Mouse (Mus musculus) cerebellum, adult 9-11 months (tissue): ENCODE results near the gene Fam173b.
A peak's percentile ranks its signal among the peaks of the same experiment; 100 is the strongest.
"Not testable (repeated sequence)": the region's sequence is repeated elsewhere in the genome, so short reads cannot be mapped to it uniquely, and the experiment has no call there.

Experiments used
- DNase-seq: peaks from one replicate; pipeline ENCODE4 v3.0.0; 2022

Gene Fam173b

DNA sequence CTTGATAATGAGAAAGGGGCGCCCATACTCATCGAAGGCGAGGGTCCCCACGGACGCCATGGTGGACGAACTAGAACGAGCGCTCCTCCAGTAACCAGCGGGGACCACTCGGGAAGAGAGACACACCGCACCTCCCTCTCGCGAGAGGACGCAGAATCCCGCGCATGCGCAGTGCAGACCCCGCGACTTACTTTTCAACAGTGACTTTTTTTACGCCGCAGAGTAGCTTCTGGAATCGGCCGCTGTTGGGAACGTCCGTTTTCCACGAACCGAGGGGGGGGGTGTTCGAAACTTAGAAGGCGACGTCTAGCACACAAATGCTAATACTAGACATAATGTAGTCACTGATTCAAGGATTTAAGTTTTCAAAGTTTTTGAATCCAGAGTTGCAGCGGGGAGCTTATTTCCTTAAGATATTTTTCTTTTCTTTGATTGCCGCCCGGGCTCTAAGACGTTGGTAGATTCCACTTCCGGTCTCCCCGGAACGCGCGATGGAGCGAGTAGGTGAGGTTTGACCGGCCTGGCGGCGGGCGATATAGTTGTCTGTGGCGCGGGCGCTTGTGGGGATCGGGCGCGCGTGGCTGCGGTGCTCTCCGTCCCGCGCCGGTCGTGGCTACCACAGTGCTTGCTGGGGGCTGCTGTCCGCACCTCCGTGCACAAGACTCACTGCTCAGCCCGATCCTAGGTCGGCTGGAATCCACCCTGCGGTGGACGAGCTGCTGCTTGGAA is at the start of gene Fam173b, which contains the start of gene Cct5:
Gene Fam173b (plus strand): TSS at position 207 of the 729 bp plus-strand sequence.
Gene Cct5 (minus strand): TSS at position 159 of the 729 bp plus-strand sequence.
- DNase-seq: peak; percentile 98

DNA sequence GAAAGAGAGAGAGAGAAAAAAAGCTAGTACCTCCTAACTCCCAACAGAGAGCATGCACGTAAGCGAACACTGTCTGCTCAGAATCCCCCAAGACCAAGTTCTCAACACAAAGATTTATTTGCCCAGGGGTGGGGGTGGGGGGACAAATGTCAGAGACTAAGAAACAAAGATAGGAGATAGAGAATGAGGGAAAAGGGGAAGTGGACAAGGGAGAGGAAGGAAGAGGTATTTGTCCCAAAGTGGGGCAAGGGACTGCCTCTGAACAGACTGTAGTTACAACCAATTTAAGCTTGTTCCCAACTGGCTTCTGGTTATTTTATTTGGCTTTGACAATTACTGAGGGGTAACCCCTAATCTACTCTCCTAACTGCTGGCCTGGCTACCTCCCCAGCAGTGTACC is 46.8 kb upstream of the Fam173b start:
- DNase-seq: no peak

DNA sequence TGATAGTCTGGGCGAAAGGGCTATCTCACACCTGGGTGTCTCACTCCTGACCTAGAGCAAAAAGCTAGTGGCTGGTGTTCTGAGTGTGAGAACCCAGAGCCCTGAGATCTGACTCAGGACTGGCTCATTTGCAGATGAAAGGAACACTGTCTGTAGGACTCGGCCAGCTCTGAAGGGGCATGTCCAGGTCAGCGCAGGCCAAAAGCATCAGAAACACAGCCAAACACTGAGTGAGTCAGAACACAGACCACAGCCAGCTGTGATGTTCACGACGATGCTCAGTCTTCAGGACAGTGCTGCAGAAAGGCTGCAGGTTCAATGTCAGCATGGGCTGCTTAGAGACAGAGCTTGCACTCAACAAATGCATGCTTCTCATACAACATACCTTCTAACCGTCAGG is 40.3 kb upstream of the Fam173b start:
- no peak for DNase-seq

DNA sequence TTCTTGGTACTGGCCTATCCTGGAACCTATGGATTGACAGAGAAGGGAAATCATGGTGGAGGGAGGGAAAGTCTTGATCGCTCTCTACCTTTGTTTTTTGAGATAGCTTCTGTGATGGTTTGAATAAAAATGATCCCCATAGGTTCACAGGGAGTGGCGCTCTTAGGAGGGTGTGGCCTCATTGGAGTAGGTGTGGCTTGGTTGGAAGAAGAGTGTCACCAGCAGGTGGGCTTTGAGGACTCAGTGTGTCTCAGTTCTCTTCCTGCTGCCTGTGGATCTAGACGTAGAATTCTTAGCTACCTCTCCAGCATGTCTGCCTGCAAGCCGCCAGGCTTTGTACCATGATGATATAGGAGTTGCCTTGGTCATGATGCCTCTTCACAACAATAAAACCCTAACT is 39.7 kb upstream of the Fam173b start:
- no peak for DNase-seq

DNA sequence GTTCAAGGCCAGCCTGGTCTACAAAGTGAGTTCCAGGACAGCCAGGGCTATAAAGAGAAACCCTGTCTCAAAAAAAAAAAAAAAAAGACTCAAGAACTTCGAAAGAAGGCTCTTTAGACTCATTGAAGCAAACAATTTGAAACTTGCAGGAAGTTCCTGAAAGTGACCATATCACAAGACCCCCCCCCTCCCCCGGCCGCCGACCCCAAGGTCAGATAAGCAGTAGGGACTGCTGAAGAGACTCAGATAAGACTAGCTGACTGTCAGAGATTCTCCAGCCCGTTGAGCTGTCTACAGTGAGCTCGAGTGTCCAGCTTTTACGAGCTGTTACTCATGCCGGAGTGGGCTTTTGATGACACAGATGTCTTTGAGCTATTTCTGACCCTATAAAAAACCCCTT is 38.8 kb upstream of the Fam173b start:
- DNase-seq: no peak

DNA sequence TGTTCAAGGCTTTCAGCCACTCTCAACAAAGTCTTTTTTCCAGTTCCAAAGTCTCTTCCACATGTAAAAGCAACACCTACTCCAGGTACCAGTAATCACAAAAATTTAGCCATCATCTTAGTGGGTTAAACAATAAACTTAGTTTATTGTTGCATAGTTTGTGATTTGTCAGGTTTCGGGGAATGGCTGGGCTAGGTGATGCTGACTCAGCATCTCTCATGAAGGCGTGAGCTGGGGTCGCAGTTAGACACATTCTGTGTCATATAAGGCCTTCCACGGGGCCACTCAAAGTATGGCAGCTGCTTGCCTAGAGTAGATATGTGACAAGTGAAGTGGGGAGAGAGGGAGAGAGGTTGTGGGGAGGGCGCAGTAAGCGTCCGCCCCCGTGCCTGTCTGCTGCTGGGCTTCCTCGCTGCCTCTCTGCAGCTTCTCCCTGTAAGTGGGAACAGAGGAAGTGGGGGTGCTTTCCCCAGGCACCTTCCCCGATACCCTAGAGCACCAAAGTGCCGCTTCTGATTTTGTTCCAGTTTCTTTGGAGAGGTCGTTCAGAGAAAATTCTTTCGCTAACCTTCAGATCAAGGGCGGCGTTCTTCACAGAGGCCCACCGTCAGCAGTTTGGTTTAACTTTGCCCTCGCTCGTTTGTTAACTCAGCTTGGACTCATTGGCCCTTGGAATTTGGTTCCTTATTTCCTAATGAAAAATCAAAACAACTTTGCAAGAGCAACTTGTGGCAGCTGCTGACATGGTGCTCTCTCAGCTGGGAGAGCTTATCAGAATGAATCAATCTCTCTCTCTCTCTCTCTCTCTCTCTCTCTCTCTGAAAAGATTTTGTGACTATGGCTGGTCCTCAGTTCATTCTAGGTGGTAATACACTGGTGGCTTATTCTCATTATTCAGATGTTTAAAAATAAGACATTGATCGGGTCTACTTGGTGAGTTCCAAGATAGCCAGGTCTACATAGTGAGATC is 37.8 kb upstream of the Fam173b start:
- no peak for DNase-seq

DNA sequence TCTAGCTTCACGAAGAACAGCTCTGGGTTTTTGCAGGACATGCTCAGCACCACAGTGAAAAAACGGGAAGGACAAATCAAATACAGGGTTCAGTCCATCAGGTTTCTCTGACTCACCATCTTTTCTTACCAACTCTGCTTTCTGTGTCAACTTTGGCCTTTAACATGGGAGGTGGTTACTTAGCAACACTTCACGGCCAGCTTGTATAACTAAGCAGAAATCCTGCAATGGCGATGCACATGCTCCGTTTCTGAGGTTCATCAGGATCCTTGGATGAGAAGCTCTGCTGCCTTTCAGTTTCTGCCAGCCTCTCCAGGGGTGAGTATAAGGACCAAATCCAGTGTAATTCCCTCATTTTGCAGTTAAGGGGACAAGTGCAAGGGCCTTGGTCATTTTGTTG is 36.5 kb upstream of the Fam173b start, which contains the start of gene Cmbl:
Gene Cmbl (plus strand): TSS at position 206 of the 400 bp plus-strand sequence.
- DNase-seq: no peak

DNA sequence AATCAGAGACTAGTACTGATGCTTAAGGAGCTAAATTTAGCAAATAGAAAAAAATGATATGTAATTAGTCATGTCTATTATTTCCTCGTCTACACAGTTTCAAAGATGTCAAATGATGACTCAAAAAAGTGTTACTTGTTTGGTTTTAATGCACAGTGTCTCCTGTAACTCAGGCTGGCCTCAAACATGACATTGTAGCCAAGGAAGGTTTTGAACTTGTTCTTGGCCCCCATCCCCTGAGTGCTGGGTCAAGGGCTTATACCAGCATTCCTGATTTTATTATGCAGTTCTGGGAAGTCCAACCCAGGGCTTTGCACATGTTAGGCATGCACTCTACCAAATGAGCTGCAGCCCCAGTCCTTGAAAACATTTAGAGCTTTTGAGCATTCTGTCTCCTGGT is 35.9 kb upstream of the Fam173b start:
- DNase-seq: no peak

DNA sequence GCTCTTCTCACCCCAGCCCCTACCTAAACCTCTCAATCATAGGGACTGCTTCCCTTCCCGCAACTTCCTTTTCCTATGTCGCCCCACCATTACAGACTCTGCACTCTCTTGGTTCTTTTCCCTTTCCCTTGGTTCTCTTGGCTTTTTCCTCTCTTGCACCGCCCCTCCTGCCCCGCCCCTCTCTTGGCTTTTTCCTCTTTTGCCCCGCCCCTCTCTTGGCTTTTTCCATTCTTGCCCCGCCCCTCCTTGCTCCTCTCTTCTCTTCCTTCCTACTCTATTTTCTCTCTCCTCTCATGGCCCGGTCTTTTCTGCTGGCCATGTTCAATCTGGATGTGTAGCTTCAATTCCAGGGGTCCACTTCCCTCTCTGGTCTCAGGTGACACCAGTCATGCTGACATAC is 34.2 kb upstream of the Fam173b start:
- no peak for DNase-seq

DNA sequence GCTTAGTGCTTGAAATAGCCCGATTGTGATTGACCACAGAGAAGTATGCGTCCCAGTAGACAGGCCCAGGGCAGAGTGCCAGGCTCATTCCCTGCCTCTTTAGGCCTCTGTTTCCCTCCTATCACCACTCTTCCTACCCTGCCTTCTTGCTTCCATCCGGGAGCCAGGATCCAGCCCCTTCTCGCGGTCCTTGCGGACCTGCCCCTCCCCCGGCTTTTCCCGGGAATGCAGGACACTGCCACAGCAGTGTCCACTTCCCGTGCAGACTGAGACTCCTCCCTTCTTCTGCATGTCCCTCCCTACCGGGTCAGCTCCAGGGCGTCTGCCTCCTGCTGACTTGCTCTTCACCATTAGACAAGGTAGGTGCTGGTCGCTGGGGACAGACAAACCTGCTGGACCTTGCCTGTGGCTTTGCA is 33.1 kb upstream of the Fam173b start:
- no peak for DNase-seq

DNA sequence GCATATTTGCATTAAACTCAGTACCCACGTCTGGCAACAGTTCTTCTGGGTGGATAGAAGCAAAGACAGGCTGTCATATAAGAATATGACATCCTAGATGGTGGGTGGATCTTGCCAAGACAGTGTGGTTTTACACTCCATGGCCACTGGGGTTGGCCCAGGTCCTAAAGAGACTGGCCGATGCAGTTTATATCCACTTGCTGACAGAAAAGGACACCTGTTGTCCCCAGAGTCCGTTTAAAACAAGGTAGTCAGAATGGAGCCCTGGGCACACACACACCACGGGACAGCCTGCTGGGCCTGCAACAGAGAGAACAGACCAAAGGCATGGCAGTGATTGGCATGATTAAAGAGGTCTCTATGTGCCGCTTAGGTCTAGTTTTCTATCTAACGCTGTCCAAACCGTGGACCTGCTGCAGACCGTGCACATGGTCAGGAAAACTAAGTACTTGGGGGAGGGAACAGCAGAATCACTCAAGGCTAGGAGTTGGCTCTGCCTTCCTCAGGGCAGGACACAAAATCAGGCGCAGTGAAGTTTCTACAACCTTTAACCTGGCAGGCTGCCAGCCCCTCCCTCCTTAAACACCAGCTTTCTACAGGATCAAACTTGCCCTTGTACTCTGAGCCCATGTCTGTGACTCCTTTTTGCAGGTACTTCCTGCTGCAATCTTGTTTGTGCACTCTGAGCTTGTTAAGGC is 32.2 kb upstream of the Fam173b start:
- DNase-seq: no peak

DNA sequence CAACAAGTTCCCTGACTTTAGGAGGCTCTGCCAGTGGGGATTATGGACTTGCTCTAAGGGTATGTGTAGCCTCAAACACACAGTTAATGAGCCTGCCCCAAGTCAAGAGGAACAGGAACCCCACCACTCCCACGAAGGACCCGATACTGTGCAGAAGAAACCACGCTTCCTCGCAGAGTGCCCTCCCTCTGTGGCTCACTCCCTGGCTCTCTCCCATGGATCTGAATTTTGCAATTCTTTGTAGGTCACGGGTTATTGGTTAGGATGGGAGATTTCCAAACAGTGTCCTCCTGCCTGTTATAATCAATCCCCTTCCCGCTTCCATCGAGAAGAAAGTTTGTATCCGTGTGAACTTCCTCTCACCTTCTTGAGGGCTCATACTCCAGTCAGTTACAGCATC is 30.7 kb upstream of the Fam173b start:
- no peak for DNase-seq

DNA sequence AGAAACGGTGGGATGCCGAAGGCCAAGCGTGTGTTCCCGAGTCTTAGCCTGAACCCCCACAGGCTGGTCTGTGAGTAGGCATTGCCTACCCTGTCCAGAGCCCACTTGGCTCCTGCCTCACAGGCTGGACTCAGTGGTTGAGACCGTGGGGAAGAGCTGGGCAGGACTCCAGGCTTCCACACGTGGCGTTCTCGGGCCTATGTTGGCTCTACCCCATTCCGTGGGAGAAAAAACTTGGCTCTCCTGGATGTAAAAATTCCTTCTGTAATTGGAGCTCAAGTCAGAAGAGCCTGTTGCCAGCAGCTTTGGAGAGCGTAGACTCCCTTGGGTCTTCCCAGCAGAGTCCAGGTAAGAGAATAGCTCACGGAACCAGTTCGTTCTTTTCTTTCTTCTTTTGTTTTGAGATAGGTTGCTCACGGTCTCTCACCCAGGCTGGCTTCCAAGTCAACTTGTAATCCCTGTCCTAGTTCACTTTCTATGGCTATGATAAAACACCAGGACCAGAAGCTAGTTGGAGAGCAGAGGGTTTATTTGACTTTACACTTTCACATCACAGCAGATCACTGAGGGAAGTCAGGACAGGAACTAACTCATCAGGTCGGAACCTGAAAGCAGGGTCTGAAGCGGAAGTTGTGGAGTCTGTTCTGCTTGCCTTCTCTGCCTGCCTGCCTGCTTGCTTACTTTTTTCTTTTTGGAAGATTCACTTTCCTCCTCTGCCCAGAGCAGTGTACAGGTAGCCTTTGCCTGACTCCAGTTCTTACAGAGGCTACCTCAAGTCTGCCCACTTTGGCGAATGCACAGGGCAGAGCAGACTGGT is 29.5 kb upstream of the Fam173b start:
- DNase-seq: no peak

DNA sequence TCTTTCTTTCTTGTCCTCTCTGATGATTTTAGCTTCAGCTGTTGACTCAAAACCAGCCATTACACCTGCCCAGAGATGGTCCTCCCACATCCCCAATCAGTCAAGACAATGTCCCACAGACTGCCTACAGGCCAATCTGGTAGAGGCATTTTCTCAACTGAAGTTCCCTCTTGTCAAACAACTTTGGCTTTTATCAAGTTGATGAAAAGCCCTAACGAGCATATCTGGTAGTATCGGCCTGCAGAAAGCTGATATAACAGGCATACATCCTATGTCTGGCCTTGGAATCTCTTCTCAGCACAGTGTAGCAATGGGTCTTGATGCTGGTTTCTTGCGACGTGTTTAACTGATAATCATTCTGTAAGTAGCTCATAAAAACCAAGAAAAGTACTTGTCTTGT is 28.4 kb upstream of the Fam173b start:
- no peak for DNase-seq

DNA sequence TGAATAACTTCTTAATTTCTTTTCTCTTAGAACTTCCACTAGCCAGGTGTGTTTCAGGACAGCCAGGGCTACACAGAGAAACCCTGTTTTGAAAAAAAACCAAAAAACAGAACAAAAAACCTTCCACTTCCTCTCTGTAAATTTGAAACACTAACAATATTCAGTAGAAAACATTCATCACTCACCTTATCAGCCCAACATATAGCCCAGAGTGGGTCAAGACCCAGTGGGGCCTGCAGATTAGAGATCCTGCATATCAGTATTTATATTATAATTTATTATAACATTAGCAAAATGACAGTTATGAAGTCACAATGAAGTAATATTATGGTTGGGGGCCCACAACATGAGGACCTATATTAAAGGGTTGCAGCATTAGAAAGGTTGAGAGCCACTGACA is 28.0 kb upstream of the Fam173b start:
- no peak for DNase-seq

DNA sequence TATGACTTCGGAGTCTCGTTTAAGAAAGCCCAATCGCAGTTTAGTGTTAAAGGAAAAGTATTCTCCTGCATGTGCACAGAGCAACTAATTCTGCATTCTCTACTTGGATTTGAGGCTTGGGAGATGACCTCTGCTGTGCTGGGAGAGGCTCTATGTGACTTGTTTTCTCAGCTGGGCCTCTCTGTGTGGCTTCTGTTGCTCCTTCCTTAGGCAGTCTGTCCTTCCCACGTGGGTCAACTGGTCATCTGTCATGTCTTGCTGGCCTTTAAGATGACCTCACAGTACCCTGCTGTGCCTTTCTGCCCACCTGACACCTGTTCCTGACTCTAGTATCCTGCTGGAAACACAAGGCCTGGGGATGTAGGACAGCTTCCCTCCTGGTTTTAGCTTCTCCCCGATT is 25.6 kb upstream of the Fam173b start:
- no peak for DNase-seq

DNA sequence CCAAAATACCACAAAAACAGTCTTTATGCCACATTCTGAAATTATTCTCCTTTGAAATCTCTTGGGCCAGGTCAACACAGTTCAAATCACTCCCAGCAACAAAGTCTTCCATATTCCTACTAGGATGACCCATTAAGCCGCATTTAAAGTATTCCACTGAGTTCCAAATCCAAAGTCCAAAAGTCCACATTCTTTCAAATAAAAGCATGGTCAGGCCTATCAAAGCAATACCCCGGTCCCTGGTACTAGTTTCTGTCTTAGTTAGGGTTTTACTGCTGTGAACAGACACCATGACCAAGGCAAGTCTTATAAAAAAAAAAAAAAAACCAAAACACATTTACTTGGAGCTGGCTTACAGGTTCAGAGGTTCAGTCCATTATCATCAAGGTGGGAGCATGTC is 20.6 kb upstream of the Fam173b start:
- not testable (repeated sequence) for DNase-seq

DNA sequence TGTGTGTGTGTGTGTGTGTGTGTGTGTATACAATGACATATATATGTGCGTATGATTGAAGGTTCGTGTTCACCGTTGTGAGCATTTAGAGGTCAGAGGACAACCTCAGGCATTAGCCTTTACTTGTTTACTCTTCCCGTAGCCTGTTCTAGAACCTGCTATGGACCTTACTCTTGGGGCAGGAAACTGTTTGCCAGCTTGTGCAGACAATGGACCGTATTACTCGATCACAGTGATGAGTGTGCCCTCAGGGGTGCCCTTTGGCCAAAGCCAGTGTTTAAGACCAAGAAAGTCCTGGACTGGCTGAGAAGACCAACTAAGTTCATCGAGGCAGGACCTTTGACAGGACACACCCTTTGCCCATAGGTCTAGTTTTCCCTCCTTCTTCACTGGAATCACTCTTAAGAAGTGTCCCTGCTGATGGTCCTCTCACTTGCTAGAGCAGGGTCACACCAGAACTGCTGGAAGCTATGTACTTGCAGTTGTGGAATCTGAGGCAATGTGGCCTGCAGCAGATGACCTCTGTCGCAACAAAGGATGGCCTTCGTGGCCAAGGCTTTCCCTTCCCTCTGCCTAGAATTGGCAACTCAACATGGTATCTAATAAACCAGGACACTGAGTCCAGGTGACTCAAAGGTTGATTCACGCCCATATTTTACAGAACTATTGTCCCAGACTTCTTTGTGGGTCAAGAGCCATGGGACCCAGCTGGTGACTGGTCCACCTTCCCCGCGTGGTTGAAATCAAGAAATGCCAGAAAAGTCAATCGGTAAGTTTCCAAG is 18.2 kb upstream of the Fam173b start:
- DNase-seq: no peak

DNA sequence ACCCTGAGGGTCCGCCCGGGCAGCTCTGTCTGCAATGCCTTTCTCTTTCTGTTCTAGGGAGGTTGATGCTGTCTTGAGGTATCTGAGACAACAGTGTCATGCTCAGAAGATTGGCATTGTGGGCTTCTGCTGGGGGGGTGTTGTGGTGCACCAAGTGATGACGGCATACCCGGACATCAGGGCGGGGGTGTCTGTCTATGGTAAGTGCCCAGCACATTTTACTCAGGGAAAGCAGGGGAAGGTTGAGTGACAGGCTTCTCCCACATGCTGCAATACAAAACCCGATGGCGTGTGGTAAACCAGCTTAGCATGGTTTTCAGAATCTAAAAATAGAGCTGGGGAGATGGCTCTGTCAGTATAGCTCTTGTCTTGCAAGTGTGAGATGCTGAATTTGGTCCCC is 16.4 kb upstream of the Fam173b start:
- DNase-seq: no peak

DNA sequence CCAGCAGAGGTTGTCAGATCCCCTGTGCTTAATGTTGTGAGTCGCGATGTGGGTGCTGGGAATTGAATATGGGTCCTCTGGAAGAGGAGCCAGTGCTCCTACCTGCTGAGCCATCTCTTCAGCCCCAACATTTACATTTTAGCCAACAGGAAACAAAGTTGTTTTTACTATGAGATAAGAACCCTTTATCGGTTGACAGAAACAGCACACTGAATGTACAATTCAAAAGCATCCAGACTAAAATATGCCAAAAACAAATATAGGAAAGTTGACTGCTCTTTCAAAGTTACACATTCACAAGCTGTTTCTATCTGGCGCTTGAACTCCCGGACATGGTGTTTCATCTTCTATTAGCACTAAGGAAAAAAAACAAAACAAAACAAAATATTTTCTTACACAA is 15.6 kb upstream of the Fam173b start:
- no peak for DNase-seq

DNA sequence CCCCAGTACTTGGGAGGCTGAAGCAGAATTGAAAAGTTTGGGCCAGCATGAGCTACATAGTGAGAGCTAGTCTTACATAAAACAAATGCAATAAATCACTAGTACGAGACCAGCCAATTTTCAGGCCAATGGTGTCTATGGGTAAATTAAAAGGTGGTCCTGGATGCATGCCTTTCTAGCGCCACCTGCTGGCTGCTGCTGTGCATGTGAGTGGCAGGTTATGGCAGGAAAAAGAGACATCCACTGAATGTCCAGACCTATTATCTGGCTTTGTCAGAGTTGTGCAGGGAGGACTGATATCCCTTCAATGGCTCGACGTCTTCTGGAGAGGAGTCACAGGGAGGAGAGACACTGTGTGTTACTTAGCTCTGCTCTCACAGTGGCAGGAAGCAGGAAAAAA is 15.1 kb upstream of the Fam173b start:
- DNase-seq: peak; percentile 69

DNA sequence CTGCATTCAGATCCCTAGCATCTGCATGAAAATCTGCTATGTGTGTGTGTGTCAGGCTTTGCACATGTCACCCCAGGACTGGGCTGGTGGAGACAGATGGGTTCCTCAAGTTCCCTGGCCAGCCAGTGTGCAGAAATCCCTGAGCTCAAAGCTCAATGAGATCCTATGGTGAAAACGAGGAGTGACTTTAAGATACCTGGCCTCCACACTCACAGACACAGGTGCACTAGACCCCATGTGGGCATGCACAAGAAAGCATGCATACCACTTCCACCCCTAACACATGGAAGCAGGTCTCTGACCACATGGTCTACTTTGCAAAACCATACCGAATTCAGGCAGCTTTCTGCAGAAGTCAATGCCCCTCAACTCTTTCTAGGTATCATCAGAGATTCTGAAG is 13.9 kb upstream of the Fam173b start:
- no peak for DNase-seq
